Mouse (Mus musculus) heart, postnatal 0 days (tissue): ENCODE measurements around the gene Fbxo4. TPM values are rescaled to one million over a fixed set of nuclear protein-coding genes. Genes with fewer than 3 reads are reported as not detected.
A peak's percentile ranks its signal among the peaks of the same experiment; 100 is the strongest.

Experiments used
- ATAC-seq: fragments of 200-750 bp; cut with Nextera tagmentation; 2 replicates; pipeline ENCODE4 v1.8.0; 2017; ENCODE audit warnings: low read depth, moderate number of reproducible peaks, moderate library complexity; ENCODE audit not compliant: insufficient read depth
- DNase-seq: peaks from one replicate; pipeline ENCODE4 v3.0.0-alpha.2; 2016; ENCODE audit warnings: low spot score
- H3K27ac ChIP-seq: fragments of 300-500 bp; sonication (generic); 2 replicates; pipeline ENCODE4 v1.5.1; 2014; ENCODE audit warnings: low read depth, mild to moderate bottlenecking
- H3K27me3 ChIP-seq: fragments of 300-500 bp; sonication (generic); 2 replicates; pipeline ENCODE4 v1.6.1; 2014; ENCODE audit warnings: low read length, mixed read lengths; ENCODE audit not compliant: control insufficient read depth, insufficient read depth
- H3K36me3 ChIP-seq: fragments of 300-500 bp; sonication (generic); replicated peaks from 2 replicates; pipeline ENCODE4 v1.6.1; 2014; ENCODE audit warnings: low read length, mixed read lengths; ENCODE audit not compliant: control insufficient read depth, insufficient read depth
- H3K4me1 ChIP-seq: fragments of 300-500 bp; sonication (generic); 2 replicates; pipeline ENCODE4 v1.6.1; 2014; ENCODE audit warnings: antibody characterized with exemption; ENCODE audit not compliant: control insufficient read depth, insufficient read depth
- H3K4me2 ChIP-seq: fragments of 300-500 bp; sonication (generic); 2 replicates; pipeline ENCODE4 v1.6.1; 2014; ENCODE audit warnings: low read depth, mild to moderate bottlenecking, low read length, moderate library complexity
- H3K4me3 ChIP-seq: fragments of 300-500 bp; sonication (generic); 2 replicates; pipeline ENCODE4 v1.5.1; 2014; ENCODE audit warnings: low read depth, low read length
- H3K9ac ChIP-seq: fragments of 300-500 bp; sonication (generic); replicated peaks from 2 replicates; pipeline ENCODE4 v1.6.1; 2014; ENCODE audit warnings: low read depth, low read length, mixed read lengths
- H3K9me3 ChIP-seq: fragments of 300-500 bp; sonication (generic); replicated peaks from 2 replicates; pipeline ENCODE4 v1.6.1; 2016; ENCODE audit warnings: low read length; ENCODE audit not compliant: control insufficient read depth
- CTCF ChIP-seq: IDR thresholded peaks from 2 replicates; pipeline ENCODE4 v1.5.1; 2016; ENCODE audit warnings: antibody characterized with exemption, control low read depth, low read depth
- EP300 ChIP-seq: IDR thresholded peaks from 2 replicates; pipeline ENCODE4 v1.6.1; 2016; ENCODE audit warnings: antibody characterized with exemption, low read depth
- WGBS: fragments of 180-500 bp; shearing (Covaris S2); extraction: QIAGEN DNeasy Blood & Tissue Kit; methylation state at CpG from one replicate; pipeline ENCODE4 v1.1.7; 2014; 5-methylcytosine and 5-hydroxymethylcytosine counted together
- polyA plus RNA-seq: library from polyadenylated mRNA; unstranded; fragments of >200 nt; fragmentation: Nextera tagmentation; extraction: Ambion mirVana; gene quantifications from 2 replicates; pipeline ENCODE4 v1.2.1, GENCODE M21; 2015
- total RNA-seq: library from RNA; depleted of rRNA; stranded (reverse); fragments of >200 nt; gene quantifications from 2 replicates; pipeline ENCODE4 v1.2.3, GENCODE M21; 2014; ENCODE audit warnings: low replicate concordance

Gene Fbxo4
- total and polyA plus RNA-seq, 2 experiments from 2014 or later: 16.5 to 16.6 TPM

GRCm38 (mm10) chr15:4026231-4026773 is 46.9 kb upstream of the Fbxo4 start, which contains the start of gene Oxct1:
Gene Oxct1 (plus strand): TSS chr15:4026383.
- peak within 1 kb of the TSS; percentile 82 for H3K9ac ChIP-seq
- peak within 1 kb of the TSS; percentile 80 for H3K4me2 ChIP-seq
- H3K9me3 ChIP-seq: no peaks in the 10 kb centered on the region
- peak; percentile 92 for ATAC-seq
- DNase-seq: peak; percentile 93
- H3K27me3 ChIP-seq: no peaks in the 10 kb centered on the region
- no peaks in the 10 kb centered on the region for H3K36me3 ChIP-seq
- TF ChIP-seq EP300 (no peak), CTCF (peak; percentile 62)
- peak within 1 kb of the TSS; percentile 64 for H3K4me3 ChIP-seq
- H3K4me1 ChIP-seq: peaks cover 22% of the 10 kb centered on the region
- under 1% methylated on average over 38 of the region's 45 CpGs for WGBS
- peak within 1 kb of the TSS; percentile 99 for H3K27ac ChIP-seq

GRCm38 (mm10) chr15:4025508-4025904 is 46.1 kb upstream of the Fbxo4 start:
- Histone ChIP-seq H3K27me3 (no peaks in the 10 kb centered on the region), H3K9me3 (no peaks in the 10 kb centered on the region), H3K4me2 (peak overlapping the region; percentile 80), H3K9ac (peak overlapping the region; percentile 82), H3K36me3 (no peaks in the 10 kb centered on the region), H3K4me1 (peaks cover 23% of the 10 kb centered on the region), H3K4me3 (peak overlapping the region; percentile 64), H3K27ac (peak overlapping the region; percentile 99)
- DNase-seq (peak; percentile 57), ATAC-seq (no peak)
- WGBS: 24% methylated on average over 11 of the region's 11 CpGs
- TF ChIP-seq CTCF: no peak
- no peak for TF ChIP-seq EP300

GRCm38 (mm10) chr15:4024726-4025507 is 45.5 kb upstream of the Fbxo4 start:
- WGBS: 67% methylated on average over 13 of the region's 13 CpGs
- H3K27ac ChIP-seq: peak overlapping the region; percentile 99
- no peak overlapping the region for H3K4me3 ChIP-seq
- no peaks in the 10 kb centered on the region for H3K27me3 ChIP-seq
- no peak for DNase-seq
- H3K4me2 ChIP-seq: peak overlapping the region; percentile 80
- H3K9ac ChIP-seq: no peak overlapping the region
- H3K9me3 ChIP-seq: no peaks in the 10 kb centered on the region
- H3K4me1 ChIP-seq: peaks cover 23% of the 10 kb centered on the region
- no peak for TF ChIP-seq EP300
- TF ChIP-seq CTCF: no peak
- H3K36me3 ChIP-seq: no peaks in the 10 kb centered on the region
- ATAC-seq: no peak

- Histone ChIP-seq H3K36me3 (no peaks in the 10 kb centered on the region), H3K9ac (no peak overlapping the region), H3K4me1 (peaks cover 23% of the 10 kb centered on the region), H3K27ac (no peak overlapping the region), H3K27me3 (no peaks in the 10 kb centered on the region), H3K4me2 (no peak overlapping the region), H3K9me3 (no peaks in the 10 kb centered on the region), H3K4me3 (no peak overlapping the region)
- TF ChIP-seq EP300 (no peak), CTCF (no peak)
- DNase-seq (no peak), ATAC-seq (no peak)
- 89% methylated on average over 2 of the region's 2 CpGs for WGBS
Observed at GRCm38 (mm10) chr15:4023747-4024146, 44.4 kb upstream of the Fbxo4 start.

GRCm38 (mm10) chr15:4020711-4021110 is 41.3 kb upstream of the Fbxo4 start:
- DNase-seq: peak; percentile 69

More at GRCm38 (mm10) chr15:4020711-4021110, 41.3 kb upstream of the Fbxo4 start:
- 22% methylated on average over 4 of the region's 4 CpGs for WGBS
- H3K4me3 ChIP-seq: no peak overlapping the region
- H3K4me2 ChIP-seq: no peak overlapping the region
- peak overlapping the region; percentile 65 for H3K27ac ChIP-seq
- TF ChIP-seq EP300 (no peak), CTCF (no peak)
- peaks cover 12% of the 10 kb centered on the region for H3K4me1 ChIP-seq
- H3K27me3 ChIP-seq: no peaks in the 10 kb centered on the region
- H3K36me3 ChIP-seq: no peaks in the 10 kb centered on the region
- no peak overlapping the region for H3K9ac ChIP-seq
- peak; percentile 80 for ATAC-seq
- H3K9me3 ChIP-seq: no peaks in the 10 kb centered on the region
